Mouse (Mus musculus): ENCODE measurements at regions not wholly inside any gene's neighbourhood (a gene's known extent, or its start where the extent isn't known, plus 50 kb on each side); places are given as distances from the start of the nearest gene placed in this dataset.

GRCm38 (mm10) chr17:83101756-83102155 lies 113.3 kb upstream of the Pkdcc start:
- TF ChIP-seq CTCF (conservative IDR thresholded peaks at IDR 0.05; ENCODE audit: insufficient read depth, insufficient read length, low read depth, low read length): no peak
- TF ChIP-seq POLR2A (IDR thresholded peaks at IDR 0.05; ENCODE audit: low read depth, low read length): no peak
- Histone ChIP-seq H3K4me3 (ENCODE audit: insufficient read depth, low read depth, low read length) (no peak overlapping the region), H3K4me1 (ENCODE audit: control insufficient read depth, insufficient read depth, low read length) (no peaks in the 10 kb centered on the region), H3K27ac (ENCODE audit: insufficient read depth, low read depth, low read length) (no peak overlapping the region), H3K36me3 (ENCODE audit: control insufficient read depth, insufficient read depth, low read length) (no peaks in the 10 kb centered on the region), H3K27me3 (replicated peaks; ENCODE audit: control insufficient read depth, insufficient read depth, low read length) (no peaks in the 10 kb centered on the region)
- DNase-seq: no peak
- 92% methylated on average over 14 of the region's 14 CpGs for WGBS

DNA sequence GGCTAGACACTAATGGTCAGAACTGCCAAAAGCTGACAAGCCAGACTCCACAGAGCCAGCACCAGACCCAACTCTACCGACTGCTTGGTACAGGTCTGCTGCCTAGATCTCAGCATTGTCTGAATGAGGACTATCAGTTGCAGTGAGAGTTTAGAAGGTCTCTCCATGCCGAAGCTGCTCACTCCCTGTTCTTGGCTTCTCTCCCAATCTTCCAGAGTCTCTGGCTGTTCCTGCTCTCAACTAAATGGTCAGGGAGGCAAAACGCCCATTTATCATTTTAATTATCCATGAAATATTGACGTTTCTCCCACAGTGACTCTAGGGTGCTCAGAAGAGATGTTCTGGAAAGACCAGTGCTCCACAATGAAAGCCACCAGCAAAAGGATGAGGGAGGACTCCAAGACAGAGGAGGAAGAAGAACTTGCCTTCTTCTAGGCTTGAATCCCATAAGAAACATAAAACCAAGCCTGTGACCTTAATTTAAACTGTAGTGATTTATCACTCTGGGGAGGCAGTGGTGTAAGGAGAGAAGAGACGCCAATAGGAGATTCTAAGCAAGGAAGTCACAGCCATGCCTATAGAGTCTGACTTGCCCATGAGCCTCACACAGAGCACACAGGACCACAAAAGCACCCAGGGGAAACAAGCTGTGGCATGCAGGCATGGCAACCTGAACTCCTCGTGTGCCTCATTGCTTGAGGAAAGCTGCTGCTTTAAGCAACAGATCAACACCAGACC lies 112.2 kb upstream of the Pkdcc start:
- Histone ChIP-seq H3K27me3 (replicated peaks; ENCODE audit: control insufficient read depth, insufficient read depth, low read length) (no peaks in the 10 kb centered on the region), H3K36me3 (ENCODE audit: control insufficient read depth, insufficient read depth, low read length) (no peaks in the 10 kb centered on the region), H3K4me3 (ENCODE audit: insufficient read depth, low read depth, low read length) (no peak overlapping the region), H3K4me1 (ENCODE audit: control insufficient read depth, insufficient read depth, low read length) (no peaks in the 10 kb centered on the region), H3K27ac (ENCODE audit: insufficient read depth, low read depth, low read length) (no peak overlapping the region)
- 34% methylated on average over 6 of the region's 6 CpGs for WGBS
- peak; percentile 61 for DNase-seq
- TF ChIP-seq POLR2A (IDR thresholded peaks at IDR 0.05; ENCODE audit: low read depth, low read length): no peak
- no peak for TF ChIP-seq CTCF (conservative IDR thresholded peaks at IDR 0.05; ENCODE audit: insufficient read depth, insufficient read length, low read depth, low read length)

- no peaks in the 10 kb centered on the region for H3K36me3 ChIP-seq (ENCODE audit: control insufficient read depth, insufficient read depth, low read length)
- no peaks in the 10 kb centered on the region for H3K27me3 ChIP-seq (replicated peaks; ENCODE audit: control insufficient read depth, insufficient read depth, low read length)
- DNase-seq: no peak
- H3K4me1 ChIP-seq (ENCODE audit: control insufficient read depth, insufficient read depth, low read length): no peaks in the 10 kb centered on the region
- H3K4me3 ChIP-seq (ENCODE audit: insufficient read depth, low read depth, low read length): no peak overlapping the region
- no peak for TF ChIP-seq POLR2A (IDR thresholded peaks at IDR 0.05; ENCODE audit: low read depth, low read length)
- no peak for TF ChIP-seq CTCF (conservative IDR thresholded peaks at IDR 0.05; ENCODE audit: insufficient read depth, insufficient read length, low read depth, low read length)
- WGBS: 58% methylated on average over 10 of the region's 10 CpGs
- no peak overlapping the region for H3K27ac ChIP-seq (ENCODE audit: insufficient read depth, low read depth, low read length)
Measured at GRCm38 (mm10) chr17:83108151-83108550, 106.9 kb upstream of the Pkdcc start.

- peak; percentile 12 for DNase-seq
- H3K4me1 ChIP-seq (ENCODE audit: control insufficient read depth, insufficient read depth, low read length): no peaks in the 10 kb centered on the region
- no peak for TF ChIP-seq CTCF (conservative IDR thresholded peaks at IDR 0.05; ENCODE audit: insufficient read depth, insufficient read length, low read depth, low read length)
- TF ChIP-seq POLR2A (IDR thresholded peaks at IDR 0.05; ENCODE audit: low read depth, low read length): no peak
- no peaks in the 10 kb centered on the region for H3K36me3 ChIP-seq (ENCODE audit: control insufficient read depth, insufficient read depth, low read length)
- 70% methylated on average over 10 of the region's 10 CpGs for WGBS
- H3K27me3 ChIP-seq (replicated peaks; ENCODE audit: control insufficient read depth, insufficient read depth, low read length): no peaks in the 10 kb centered on the region
- no peak overlapping the region for H3K27ac ChIP-seq (ENCODE audit: insufficient read depth, low read depth, low read length)
- H3K4me3 ChIP-seq (ENCODE audit: insufficient read depth, low read depth, low read length): no peak overlapping the region
Measured at GRCm38 (mm10) chr17:83109792-83110440, 105.2 kb upstream of the Pkdcc start.

- TF ChIP-seq POLR2A (IDR thresholded peaks at IDR 0.05; ENCODE audit: low read depth, low read length) (no peak), CTCF (conservative IDR thresholded peaks at IDR 0.05; ENCODE audit: insufficient read depth, insufficient read length, low read depth, low read length) (no peak)
- WGBS: 79% methylated on average over 8 of the region's 8 CpGs
- DNase-seq: no peak
- Histone ChIP-seq H3K4me1 (ENCODE audit: control insufficient read depth, insufficient read depth, low read length) (no peaks in the 10 kb centered on the region), H3K27me3 (replicated peaks; ENCODE audit: control insufficient read depth, insufficient read depth, low read length) (no peaks in the 10 kb centered on the region), H3K27ac (ENCODE audit: insufficient read depth, low read depth, low read length) (no peak overlapping the region), H3K36me3 (ENCODE audit: control insufficient read depth, insufficient read depth, low read length) (no peaks in the 10 kb centered on the region), H3K4me3 (ENCODE audit: insufficient read depth, low read depth, low read length) (no peak overlapping the region)
Measured at GRCm38 (mm10) chr17:83110556-83110955, 104.5 kb upstream of the Pkdcc start.

- TF ChIP-seq POLR2A (IDR thresholded peaks at IDR 0.05; ENCODE audit: low read depth, low read length) (no peak), CTCF (conservative IDR thresholded peaks at IDR 0.05; ENCODE audit: insufficient read depth, insufficient read length, low read depth, low read length) (no peak)
- H3K4me3 ChIP-seq (ENCODE audit: insufficient read depth, low read depth, low read length): no peak overlapping the region
- no peaks in the 10 kb centered on the region for H3K36me3 ChIP-seq (ENCODE audit: control insufficient read depth, insufficient read depth, low read length)
- WGBS: 57% methylated on average over 4 of the region's 4 CpGs
- H3K4me1 ChIP-seq (ENCODE audit: control insufficient read depth, insufficient read depth, low read length): no peaks in the 10 kb centered on the region
- H3K27me3 ChIP-seq (replicated peaks; ENCODE audit: control insufficient read depth, insufficient read depth, low read length): no peaks in the 10 kb centered on the region
- DNase-seq: no peak
- no peak overlapping the region for H3K27ac ChIP-seq (ENCODE audit: insufficient read depth, low read depth, low read length)
Measured at GRCm38 (mm10) chr17:83115146-83115545, 99.9 kb upstream of the Pkdcc start.

- Histone ChIP-seq H3K27me3 (replicated peaks; ENCODE audit: control insufficient read depth, insufficient read depth, low read length) (no peaks in the 10 kb centered on the region), H3K27ac (ENCODE audit: insufficient read depth, low read depth, low read length) (no peak overlapping the region), H3K4me1 (ENCODE audit: control insufficient read depth, insufficient read depth, low read length) (no peaks in the 10 kb centered on the region), H3K4me3 (ENCODE audit: insufficient read depth, low read depth, low read length) (no peak overlapping the region), H3K36me3 (ENCODE audit: control insufficient read depth, insufficient read depth, low read length) (no peaks in the 10 kb centered on the region)
- no peak for TF ChIP-seq CTCF (conservative IDR thresholded peaks at IDR 0.05; ENCODE audit: insufficient read depth, insufficient read length, low read depth, low read length)
- no peak for TF ChIP-seq POLR2A (IDR thresholded peaks at IDR 0.05; ENCODE audit: low read depth, low read length)
- DNase-seq: peak; percentile 22
- WGBS: 57% methylated on average over 6 of the region's 6 CpGs
Measured at GRCm38 (mm10) chr17:83115832-83116480, 99.1 kb upstream of the Pkdcc start.

All from kidney, adult 2 months (tissue).